Mouse (Mus musculus): ENCODE measurements at regions not wholly inside any gene's neighbourhood (a gene's known extent, or its start where the extent isn't known, plus 50 kb on each side); places are given as distances from the start of the nearest gene placed in this dataset.

GRCm38 (mm10) chr8:35935034-35935433 lies 169.4 kb downstream of the Gm19410 start:
- no peak for DNase-seq (ENCODE audit: low spot score in 2 of 2)

DNA sequence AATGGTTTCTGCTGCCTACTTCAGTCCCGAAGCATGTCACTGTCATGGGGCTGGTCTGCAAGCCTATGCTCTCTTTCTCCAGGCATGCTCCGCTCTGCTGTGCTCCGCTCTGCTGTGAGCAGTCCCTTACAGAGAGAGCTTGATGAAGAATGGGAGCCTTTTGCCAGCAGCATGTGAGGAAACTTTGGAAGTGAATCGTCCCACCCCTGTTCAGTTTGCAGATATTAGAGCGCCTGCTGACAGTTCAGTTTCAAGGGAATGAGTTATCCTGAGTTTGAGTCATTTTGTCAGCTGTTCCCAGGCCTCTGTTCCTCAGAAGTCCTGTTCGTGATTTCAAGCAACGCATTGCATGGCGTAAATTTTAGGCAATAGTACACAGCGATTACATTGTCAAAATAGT lies 173.6 kb downstream of the Gm19410 start:
- no peak for DNase-seq (ENCODE audit: low spot score in 2 of 2)

- no peak for DNase-seq (ENCODE audit: low spot score in 2 of 2)
Observed at GRCm38 (mm10) chr8:35942515-35942914, 176.9 kb downstream of the Gm19410 start.

- DNase-seq (ENCODE audit: low spot score in 2 of 2) = no peak
Observed at GRCm38 (mm10) chr8:35943686-35944085, 178.1 kb downstream of the Gm19410 start.

GRCm38 (mm10) chr8:35944461-35944860 lies 178.9 kb downstream of the Gm19410 start:
- DNase-seq (ENCODE audit: low spot score in 2 of 2) = no peak

DNA sequence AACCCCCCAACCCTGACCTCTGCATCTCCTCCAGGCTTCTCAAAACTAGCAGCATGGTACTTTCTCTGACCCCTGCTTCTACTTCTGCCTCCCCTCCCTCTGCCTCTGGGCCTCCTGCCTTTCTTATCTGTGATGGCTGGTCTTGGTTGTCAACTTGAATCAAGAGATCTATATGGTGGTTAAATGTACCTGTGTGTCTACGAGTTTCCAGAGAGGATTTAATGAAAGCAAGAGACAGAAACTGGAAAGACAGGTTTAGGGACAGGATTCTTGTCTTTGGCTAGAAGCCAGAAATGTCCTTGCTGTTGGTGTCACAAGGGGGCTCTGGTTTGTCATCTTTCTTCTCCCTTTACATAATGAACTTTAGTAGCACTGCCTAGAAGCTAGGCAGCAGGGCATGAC lies 180.9 kb downstream of the Gm19410 start:
- no peak for DNase-seq (ENCODE audit: low spot score in 2 of 2)

GRCm38 (mm10) chr8:35948146-35948545 lies 182.6 kb downstream of the Gm19410 start:
- DNase-seq (ENCODE audit: low spot score in 2 of 2) = no peak

GRCm38 (mm10) chr8:35948751-35949183 lies 183.2 kb downstream of the Gm19410 start:
- no peak for DNase-seq (ENCODE audit: low spot score in 2 of 2)

DNA sequence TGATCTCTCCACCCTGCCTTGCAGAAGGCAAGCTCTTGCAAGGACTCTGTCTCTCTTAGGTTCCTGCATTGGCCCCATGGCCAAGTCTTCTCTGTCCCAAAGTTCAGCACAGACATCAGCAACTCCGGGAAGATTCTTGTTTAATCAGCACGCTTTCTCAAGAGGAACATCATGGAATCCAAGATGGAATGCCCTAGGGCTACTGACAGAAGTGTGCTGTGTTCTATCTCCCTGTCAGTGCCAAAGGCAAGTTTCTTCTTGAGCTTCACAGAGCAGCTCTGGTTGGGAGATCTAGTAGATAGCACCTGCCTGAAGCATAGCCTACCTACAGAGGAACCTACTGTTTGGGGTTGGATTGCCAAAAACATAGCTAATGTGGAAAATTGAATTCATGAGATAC lies 189.9 kb downstream of the Gm19410 start:
- no peak for DNase-seq (ENCODE audit: low spot score in 2 of 2)

DNA sequence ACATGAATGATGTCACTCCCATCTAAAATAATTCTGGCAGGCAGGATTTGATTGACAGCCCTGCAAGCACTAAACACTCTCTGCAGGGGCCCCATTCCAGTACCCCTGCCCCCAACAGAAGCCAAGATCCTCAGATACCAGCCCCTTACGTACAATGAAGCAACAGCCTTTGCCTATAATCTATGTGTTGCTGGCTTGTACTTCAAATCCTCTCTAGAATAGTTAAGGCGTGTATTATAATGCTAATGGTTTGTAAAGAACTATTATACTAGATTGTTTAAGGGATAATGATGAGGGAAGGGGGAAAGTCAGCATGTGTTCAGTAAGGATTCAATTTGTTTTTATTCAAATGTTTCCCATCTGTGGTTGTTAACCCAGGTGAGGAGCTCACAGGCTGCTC lies 190.7 kb downstream of the Gm19410 start:
- no peak for DNase-seq (ENCODE audit: low spot score in 2 of 2)

DNA sequence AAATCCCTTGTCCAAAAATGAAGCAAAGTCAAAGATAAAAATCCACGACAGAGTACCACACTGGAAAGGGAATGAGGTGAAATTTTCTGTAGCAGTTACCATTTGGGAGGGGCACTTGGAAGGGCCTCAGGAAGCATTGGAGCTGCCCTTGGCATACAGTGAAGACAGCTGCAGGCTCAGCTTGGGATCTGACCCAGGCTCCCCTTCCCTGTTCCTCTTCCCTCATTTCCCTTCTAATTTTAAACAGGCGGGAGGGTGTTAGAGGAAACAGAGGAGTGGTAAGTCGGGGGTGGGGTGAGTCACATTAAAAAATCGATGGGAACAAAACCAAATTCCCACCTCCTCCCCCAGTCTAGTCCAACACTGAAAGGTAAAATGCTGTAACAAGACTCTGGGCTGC lies 193.6 kb downstream of the Gm19410 start:
- DNase-seq (ENCODE audit: low spot score in 2 of 2) = no peak

GRCm38 (mm10) chr8:35960867-35961614 lies 195.5 kb downstream of the Gm19410 start:
- no peak for DNase-seq (ENCODE audit: low spot score in 2 of 2)

- no peak for DNase-seq (ENCODE audit: low spot score in 2 of 2)
Observed at GRCm38 (mm10) chr8:35961615-35962220, 196.1 kb downstream of the Gm19410 start.

DNA sequence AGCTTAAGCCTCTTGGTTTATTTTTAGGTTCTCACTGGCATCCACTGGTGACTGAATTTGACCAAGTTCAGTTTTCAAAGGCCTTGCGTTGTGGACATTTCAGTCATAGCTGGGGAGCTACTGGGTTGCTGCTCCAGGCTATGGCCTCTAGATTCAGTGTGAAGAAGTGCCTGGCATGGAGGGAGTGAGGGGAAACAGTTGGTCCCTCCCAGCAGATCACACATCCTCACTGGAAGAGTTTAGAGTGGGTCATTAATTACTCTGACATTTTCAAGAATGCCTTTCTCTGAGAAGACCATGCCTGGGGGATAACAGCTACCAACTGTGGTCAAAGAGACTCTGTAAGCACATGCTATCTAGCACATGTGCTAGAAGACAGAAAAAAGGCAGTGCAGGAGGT lies 199.3 kb downstream of the Gm19410 start:
- no peak for DNase-seq (ENCODE audit: low spot score in 2 of 2)

DNA sequence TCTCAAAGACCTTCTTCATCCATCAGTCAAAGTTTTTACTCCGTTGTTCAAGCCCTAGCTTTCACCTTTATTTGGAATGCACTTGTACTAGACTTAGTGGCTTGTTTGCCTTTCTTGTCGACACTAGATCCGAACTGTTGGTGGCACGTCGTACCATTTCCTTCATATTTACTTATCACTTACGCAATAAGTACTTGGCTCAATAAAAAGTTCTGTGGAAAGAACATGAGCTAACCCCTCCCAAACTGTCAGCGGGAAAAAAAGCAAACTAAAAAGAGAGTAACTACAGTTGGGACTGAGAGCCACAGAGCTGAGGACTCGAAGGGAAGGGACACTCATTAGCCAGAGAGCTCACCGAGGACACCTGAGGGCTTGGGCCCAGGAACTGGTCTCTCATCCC lies 202.8 kb downstream of the Gm19410 start:
- DNase-seq (ENCODE audit: low spot score in 2 of 2) = no peak

- no peak for DNase-seq (ENCODE audit: low spot score in 2 of 2)
Observed at GRCm38 (mm10) chr8:35971082-35971481, 205.5 kb downstream of the Gm19410 start.

DNA sequence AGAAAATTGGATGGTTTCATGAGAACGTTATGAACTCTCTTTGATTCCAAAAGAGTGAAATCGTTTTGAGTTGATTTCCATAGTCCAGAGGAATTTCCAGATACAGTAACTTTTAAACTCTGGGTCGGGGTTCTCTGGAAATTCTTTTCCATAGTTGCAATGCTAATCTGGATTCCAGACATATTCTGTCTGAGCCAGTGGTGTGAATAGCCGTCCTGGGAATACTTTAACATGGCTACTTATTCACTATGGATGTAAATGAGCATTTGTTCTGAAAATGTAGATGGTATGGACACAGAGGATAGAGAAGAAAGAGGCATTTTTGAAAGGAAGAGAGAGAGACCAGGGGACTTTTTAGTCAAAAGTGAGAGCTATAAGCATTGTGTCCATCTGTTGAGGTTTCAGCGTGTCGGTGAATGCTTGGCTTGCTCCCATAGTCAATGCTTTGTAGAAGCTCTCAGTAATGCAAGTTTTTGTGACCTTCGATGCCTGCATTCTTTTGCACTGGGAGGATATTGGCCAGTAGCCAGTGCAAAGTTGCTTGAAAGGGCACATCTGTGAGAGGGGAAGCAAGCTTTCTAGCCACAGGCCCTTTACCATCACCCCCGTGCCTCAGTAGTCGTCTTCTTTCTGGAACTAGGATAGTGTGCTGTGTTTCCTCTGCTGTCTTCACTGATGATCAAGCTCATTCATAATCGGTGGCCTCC lies 208.9 kb downstream of the Gm19410 start:
- DNase-seq (ENCODE audit: low spot score in 2 of 2) = no peak

DNA sequence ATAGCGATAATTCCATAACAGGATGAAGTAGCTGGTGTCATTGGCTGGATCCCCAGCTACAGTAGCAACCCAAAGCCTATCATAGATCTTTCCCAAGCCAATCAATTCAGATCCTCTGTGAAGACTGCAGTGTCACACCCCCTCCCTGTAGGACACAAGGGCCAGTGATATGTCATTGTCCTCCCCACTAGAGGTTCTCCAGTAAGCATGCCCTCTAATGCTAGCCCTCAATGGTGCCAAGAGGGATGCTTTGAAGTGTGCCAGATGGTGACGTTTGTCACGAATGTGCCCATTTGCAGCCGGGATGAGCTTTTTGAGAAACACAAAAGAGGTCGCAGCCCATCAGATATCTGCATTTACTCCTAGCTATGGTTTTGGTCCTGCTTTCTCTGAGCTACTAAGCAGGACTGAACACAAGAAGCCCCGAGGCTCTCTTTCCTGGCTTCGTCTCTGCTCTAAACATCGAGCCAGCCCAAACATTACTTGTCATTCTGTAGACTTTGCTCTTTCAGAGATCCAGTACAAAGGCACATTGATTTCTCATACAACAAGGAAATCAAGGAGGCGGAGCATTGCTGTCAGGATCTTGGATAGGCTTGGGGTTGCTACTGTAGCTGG lies 214.2 kb downstream of the Gm19410 start:
- DNase-seq (ENCODE audit: low spot score in 2 of 2) = no peak

DNA sequence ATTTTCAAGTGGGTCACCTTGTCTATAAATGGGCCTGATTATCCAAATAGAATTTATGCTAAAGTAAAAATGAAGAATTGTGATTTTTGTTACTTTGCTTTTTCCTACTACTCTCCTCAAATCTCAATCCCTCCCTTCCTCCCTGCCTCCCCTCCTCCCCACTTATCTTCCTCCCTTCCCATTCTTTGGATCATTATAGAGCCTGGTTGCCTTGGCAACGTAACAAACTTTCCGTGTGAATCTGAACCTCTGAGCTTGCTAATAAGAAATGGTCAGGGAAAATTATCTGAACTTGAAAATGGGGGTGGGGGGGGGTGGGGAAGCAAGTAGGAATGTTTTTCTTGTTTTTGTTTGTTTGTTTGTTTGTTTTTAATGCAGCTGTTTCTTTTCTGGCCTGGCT lies 217.5 kb downstream of the Gm19410 start:
- DNase-seq (ENCODE audit: low spot score in 2 of 2) = no peak

GRCm38 (mm10) chr8:35985152-35985689 lies 219.6 kb downstream of the Gm19410 start:
- no peak for DNase-seq (ENCODE audit: low spot score in 2 of 2)

DNA sequence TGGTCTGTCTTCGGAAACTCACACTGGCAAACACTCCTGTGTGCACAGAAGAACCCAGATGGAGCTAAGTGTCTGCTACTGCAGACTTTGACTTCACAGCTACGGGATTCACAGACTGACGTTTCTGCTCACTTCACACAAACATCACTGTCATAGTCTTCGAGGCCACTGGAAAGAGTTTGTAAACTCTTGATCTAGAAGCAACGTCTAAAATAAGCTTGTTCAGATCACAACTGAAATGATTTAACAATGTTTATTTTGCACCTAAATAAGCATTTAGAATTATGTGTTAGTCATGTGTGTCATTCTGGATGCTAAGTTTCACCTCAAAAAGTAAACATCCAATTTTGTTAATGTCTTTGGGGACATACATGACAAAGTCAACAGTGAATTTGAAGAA lies 221.7 kb downstream of the Gm19410 start:
- DNase-seq (ENCODE audit: low spot score in 2 of 2) = no peak

DNA sequence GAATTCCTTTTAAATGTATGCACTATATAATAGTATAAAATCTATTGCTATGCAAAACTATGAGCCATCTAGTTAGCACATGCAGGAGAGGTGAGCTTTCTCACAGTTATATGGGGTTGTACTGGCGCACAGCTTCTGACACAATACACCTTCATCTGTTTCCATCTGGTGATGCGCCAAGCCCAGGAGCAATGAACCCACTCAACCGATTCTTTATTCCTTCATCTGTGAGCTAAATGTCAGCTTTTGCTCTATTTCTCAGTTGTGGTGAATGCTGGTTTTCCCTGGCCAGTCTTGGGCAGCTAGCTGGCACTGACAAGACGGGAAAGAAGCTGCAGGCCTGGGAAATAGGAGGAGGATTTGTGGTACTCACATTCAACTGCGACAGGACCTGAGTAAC lies 225.4 kb downstream of the Gm19410 start:
- DNase-seq (ENCODE audit: low spot score in 2 of 2) = no peak
